In genomic region chr4:46844567-46844966, GRCm38 (mm10) we compare ENCODE assay signal across 20 mouse cellular contexts.
"Had no signal": no experiment of that assay in that cellular context is flagged by ENCODE, and none has a peak within 500 bp of the region (broad histone marks: within the 10 kb centered on the region; RNA-seq: fewer than 3 reads in every experiment).

No protein-coding gene starts in this region.

- H3K36me3 ChIP-seq: kidney, embryonic 15.5 days; limb, embryonic 12.5 days; limb, embryonic 15.5 days; midbrain, embryonic 13.5 days had no signal

- H3K27me3 ChIP-seq: kidney, embryonic 15.5 days; limb, embryonic 12.5 days; limb, embryonic 15.5 days; midbrain, embryonic 13.5 days had no signal

- H3K9ac ChIP-seq: kidney, embryonic 15.5 days; limb, embryonic 12.5 days; limb, embryonic 15.5 days; liver, embryonic 14.5 days; liver, postnatal 0 days; lung, embryonic 14.5 days; midbrain, embryonic 13.5 days had no signal

- ATAC-seq: liver, postnatal 0 days; lung, postnatal 0 days; midbrain, embryonic 13.5 days had no signal

- H3K9me3 ChIP-seq: limb, embryonic 15.5 days; midbrain, embryonic 13.5 days had no signal

- DNase-seq: kidney, adult 11 months; kidney, adult 8-10 months; kidney, postnatal 10 days; kidney, postnatal 36 days; left cerebral cortex, postnatal 4 days; liver, postnatal 0 days; lung, embryonic 14.5 days; right cerebral cortex, adult 18-20 months; right cerebral cortex, postnatal 14 days; right cerebral cortex, postnatal 4 days had no signal

- H3K4me3 ChIP-seq: kidney, embryonic 15.5 days; limb, embryonic 12.5 days; limb, embryonic 15.5 days; midbrain, embryonic 13.5 days; myocyte had no signal

- H3K4me2 ChIP-seq: kidney, embryonic 15.5 days; limb, embryonic 12.5 days; limb, embryonic 15.5 days; liver, embryonic 11.5 days; lung, embryonic 14.5 days; midbrain, embryonic 13.5 days had no signal

- H3K4me1 ChIP-seq: limb, embryonic 15.5 days; midbrain, embryonic 13.5 days had no signal

- H3K27ac ChIP-seq: kidney, embryonic 15.5 days; limb, embryonic 12.5 days; limb, embryonic 15.5 days; liver, embryonic 14.5 days; macrophage; midbrain, embryonic 13.5 days; stomach, postnatal 0 days had no signal
